Mouse (Mus musculus) macrophage (primary cell): ENCODE data around the gene Ppp1r12b. TPM values are rescaled to one million over a fixed set of nuclear protein-coding genes. Genes with fewer than 3 reads are reported as not detected.

Experiments used
- H3K27ac ChIP-seq: fragments of 350-480 bp; formaldehyde crosslinking; 2 replicates; pipeline ENCODE4 v1.9.0; 2021
- H3K36me3 ChIP-seq: fragments of 350-480 bp; formaldehyde crosslinking; 2 replicates; pipeline ENCODE4 v1.9.0; 2021; ENCODE audit errors: inconsistent target
- H3K4me3 ChIP-seq: fragments of 350-480 bp; formaldehyde crosslinking; 2 replicates; pipeline ENCODE4 v1.9.0; 2021; ENCODE audit errors: inconsistent target
- H3K79me2 ChIP-seq: fragments of 350-480 bp; formaldehyde crosslinking; 2 replicates; pipeline ENCODE4 v1.9.0; 2021; ENCODE audit errors: inconsistent target
- WGBS: methylation state at CpG from one replicate; pipeline ENCODE4 v1.1.7; 2026; ENCODE audit warnings: inconsistent platforms; ENCODE audit not compliant: missing documents; 5-methylcytosine and 5-hydroxymethylcytosine counted together
- polyA plus RNA-seq: library from polyadenylated mRNA; stranded (reverse); fragments of 250-400 nt; gene quantifications from 3 replicates; pipeline ENCODE4 v1.2.4, GENCODE M21; 2018; ENCODE audit warnings: inconsistent platforms

The Ppp1r12b gene
- polyA plus RNA-seq, 1 experiment from 2014 or later = 2.2 TPM

GRCm38 (mm10) chr1:134709411-134710306, 246.1 kb downstream of the Ppp1r12b start:
- 50% methylated on average over 26 of the region's 26 CpGs for WGBS
- no peaks in the 10 kb centered on the region for H3K79me2 ChIP-seq
- H3K27ac ChIP-seq = no peak overlapping the region
- H3K4me3 ChIP-seq = no peak overlapping the region
- H3K36me3 ChIP-seq = no peaks in the 10 kb centered on the region

GRCm38 (mm10) chr1:134708801-134709385, 246.8 kb downstream of the Ppp1r12b start:
- H3K36me3 ChIP-seq = no peaks in the 10 kb centered on the region
- H3K4me3 ChIP-seq = no peak overlapping the region
- no peaks in the 10 kb centered on the region for H3K79me2 ChIP-seq
- 1% methylated on average over 45 of the region's 46 CpGs for WGBS
- H3K27ac ChIP-seq = no peak overlapping the region

- Histone ChIP-seq H3K36me3 (no peaks in the 10 kb centered on the region), H3K79me2 (no peaks in the 10 kb centered on the region), H3K27ac (no peak overlapping the region), H3K4me3 (no peak overlapping the region)
- WGBS = 23% methylated on average over 8 of the region's 8 CpGs
These were observed 247.5 kb downstream of the Ppp1r12b start for GRCm38 (mm10) chr1:134708274-134708673.

GRCm38 (mm10) chr1:134707516-134707915, 248.2 kb downstream of the Ppp1r12b start:
- Histone ChIP-seq H3K36me3 (no peaks in the 10 kb centered on the region), H3K27ac (no peak overlapping the region), H3K79me2 (no peaks in the 10 kb centered on the region), H3K4me3 (no peak overlapping the region)
- WGBS = 79% methylated on average over 2 of the region's 3 CpGs

GRCm38 (mm10) chr1:134706549-134706948, 249.2 kb downstream of the Ppp1r12b start:
- no peaks in the 10 kb centered on the region for H3K36me3 ChIP-seq
- H3K79me2 ChIP-seq = no peaks in the 10 kb centered on the region
- H3K27ac ChIP-seq = no peak overlapping the region
- no peak overlapping the region for H3K4me3 ChIP-seq
- 91% methylated on average over 2 of the region's 2 CpGs for WGBS

Other genes with a start within 250 kb of the Ppp1r12b start
- 1.9 to 8.8 TPM (median 2.7 TPM) in 3 replicates for gene Ube2t, start 6.6 kb upstream of the Ppp1r12b start, polyA plus RNA-seq
- gene Lgr6, start 149.3 kb upstream of the Ppp1r12b start, polyA plus RNA-seq = not detected in 3 replicates
- 25.1 to 57.9 TPM (median 26.9 TPM) in 3 replicates for gene Ptpn7, start 176.8 kb upstream of the Ppp1r12b start, polyA plus RNA-seq
- 169 to 332 TPM (median 211 TPM) in 3 replicates for gene Arl8a, start 190.9 kb upstream of the Ppp1r12b start, polyA plus RNA-seq
- gene Gpr37l1, start 211.7 kb upstream of the Ppp1r12b start, polyA plus RNA-seq = not detected in 3 replicates